ENCODE assay signal across 26 mouse cellular contexts in the genomic region with DNA sequence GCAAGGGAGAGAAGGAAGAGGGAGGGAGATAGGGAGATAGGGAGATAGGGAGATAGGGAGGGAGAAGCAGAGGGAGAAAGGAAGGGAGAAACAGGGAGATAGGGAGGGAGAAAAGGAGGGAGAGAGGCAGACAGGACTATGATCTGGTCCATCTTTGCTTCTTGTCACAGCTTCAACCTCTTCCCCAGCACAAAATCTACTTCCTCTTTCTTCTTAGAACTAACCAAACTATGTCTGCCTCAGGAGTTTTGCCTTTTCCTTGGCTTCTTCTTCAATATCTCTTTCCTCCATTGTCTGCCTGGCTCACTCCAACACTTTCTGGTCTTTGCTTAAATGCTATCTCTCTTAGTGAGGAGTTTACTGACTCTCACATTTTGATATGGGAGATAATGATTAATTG. TPM values are rescaled to one million over a fixed set of nuclear protein-coding genes. Genes with fewer than 3 reads are reported as not detected.
DNase-seq lines count a peak whose midpoint lies in the region; ATAC-seq and TF ChIP-seq lines count a peak whose summit lies in the region.
"Had no signal": no experiment of that assay in that cellular context is flagged by ENCODE, and none has a peak within 500 bp of the region (broad histone marks: within the 10 kb centered on the region; RNA-seq: fewer than 3 reads in every experiment).

No protein-coding gene starts in this region.

- H3K4me1 ChIP-seq in MEL (ENCODE audit: control insufficient read depth in 1 of 2, insufficient read depth in 2 of 2, low read length in 2 of 2): no peaks in the 10 kb centered on the region
- H3K4me1 ChIP-seq in midbrain, embryonic 13.5 days (replicated peaks): no peaks in the 10 kb centered on the region
- H3K4me1 ChIP-seq: embryonic facial prominence, embryonic 13.5 days; embryonic facial prominence, embryonic 15.5 days; forebrain, embryonic 10.5 days; forebrain, embryonic 12.5 days had no signal

- H3K9ac ChIP-seq in MEL (ENCODE audit: control insufficient read depth, low read depth, low read length, poor library complexity, severe bottlenecking): no peak overlapping the region
- H3K9ac ChIP-seq in midbrain, embryonic 13.5 days (replicated peaks): no peak overlapping the region
- H3K9ac ChIP-seq: embryonic facial prominence, embryonic 13.5 days; embryonic facial prominence, embryonic 15.5 days; forebrain, embryonic 12.5 days had no signal

- no peak for TF ChIP-seq EP300 in MEL (IDR thresholded peaks at IDR 0.05; ENCODE audit: low read depth in 1 of 2, low read length in 2 of 2)

- no peaks in the 10 kb centered on the region for H3K79me2 ChIP-seq in MEL (ENCODE audit: control insufficient read depth, insufficient read depth, low read length, poor library complexity)

- no peaks in the 10 kb centered on the region for H3K9me3 ChIP-seq in MEL (replicated peaks; ENCODE audit: insufficient read depth, low read length)
- no peaks in the 10 kb centered on the region for H3K9me3 ChIP-seq in midbrain, embryonic 13.5 days
- H3K9me3 ChIP-seq: embryonic facial prominence, embryonic 13.5 days; embryonic facial prominence, embryonic 15.5 days; forebrain, embryonic 10.5 days; forebrain, embryonic 12.5 days; G1E had no signal

- TF ChIP-seq CTCF in MEL (IDR thresholded peaks at IDR 0.05 in 2 of 3, conservative IDR thresholded peaks at IDR 0.05 in 1 of 3; ENCODE audit: control insufficient read depth in 1 of 3, insufficient read depth in 1 of 3, low read depth in 2 of 3, low read length in 3 of 3, poor library complexity in 1 of 3, severe bottlenecking in 1 of 3): no peak

- H3K27me3 ChIP-seq in MEL (ENCODE audit: control insufficient read depth in 1 of 2, insufficient read depth in 2 of 2, low read length in 2 of 2): no peaks in the 10 kb centered on the region
- no peaks in the 10 kb centered on the region for H3K27me3 ChIP-seq in midbrain, embryonic 13.5 days
- H3K27me3 ChIP-seq: CH12.LX; embryonic facial prominence, embryonic 13.5 days; embryonic facial prominence, embryonic 15.5 days; forebrain, embryonic 12.5 days had no signal

- TF ChIP-seq POLR2A in MEL (IDR thresholded peaks at IDR 0.05; ENCODE audit: control insufficient read depth in 1 of 2, insufficient read depth in 1 of 2, low read depth in 1 of 2, low read length in 2 of 2, poor library complexity in 1 of 2): no peak

- no peak overlapping the region for H3K4me2 ChIP-seq in midbrain, embryonic 13.5 days (replicated peaks)
- H3K4me2 ChIP-seq: embryonic facial prominence, embryonic 13.5 days; embryonic facial prominence, embryonic 15.5 days; forebrain, embryonic 12.5 days had no signal

- peak; percentile 33; the same call in 1 of the 2 replicates for ATAC-seq in granulocyte monocyte progenitor cell, adult 5-6 weeks (replicated peaks; ENCODE audit: poor library complexity, severe bottlenecking)
- ATAC-seq in megakaryocyte progenitor cell, adult 5-6 weeks (replicated peaks; ENCODE audit: poor library complexity): peak; percentile 54
- ATAC-seq in midbrain, embryonic 13.5 days: no peak
- ATAC-seq: CD4-positive, CD25-positive, alpha-beta regulatory T cell, adult 4 months; forebrain, embryonic 14.5 days; forebrain, embryonic 16.5 days had no signal

- no peak for TF ChIP-seq RAD21 in MEL (IDR thresholded peaks at IDR 0.05; ENCODE audit: low read depth, low read length)

- no peaks in the 10 kb centered on the region for H3K36me3 ChIP-seq in MEL (ENCODE audit: control insufficient read depth in 1 of 2, insufficient read depth in 2 of 2, low read length in 2 of 2)
- no peaks in the 10 kb centered on the region for H3K36me3 ChIP-seq in midbrain, embryonic 13.5 days
- H3K36me3 ChIP-seq: embryonic facial prominence, embryonic 13.5 days; embryonic facial prominence, embryonic 15.5 days; forebrain, embryonic 10.5 days; forebrain, embryonic 12.5 days; G1E had no signal

- DNase-seq in 416B (ENCODE audit: low read depth) (peak; percentile 25), MEL (ENCODE audit: low read depth, low spot score) (peak; percentile 13)
- no peak for DNase-seq in adrenal gland, postnatal 36 days
- DNase-seq in ovary, adult 18-20 months (ENCODE audit: low spot score): no peak
- DNase-seq: adrenal gland, adult 8-10 months; adrenal gland, postnatal 14 days; B cell, adult 2 months; cerebellum, adult 11 months; cerebellum, adult 18-20 months; cerebellum, adult 8-10 months; cerebellum, adult 9-11 months; cerebellum, postnatal 14 days; cerebellum, postnatal 36 days had no signal

- no peak overlapping the region for H3K4me3 ChIP-seq in MEL (ENCODE audit: control insufficient read depth in 1 of 2, insufficient read depth in 1 of 2, low read depth in 2 of 2, low read length in 2 of 2)
- no peak overlapping the region for H3K4me3 ChIP-seq in midbrain, embryonic 13.5 days (replicated peaks)
- H3K4me3 ChIP-seq: embryonic facial prominence, embryonic 13.5 days; embryonic facial prominence, embryonic 15.5 days; erythroblast, embryonic 14.5 days; forebrain, embryonic 10.5 days; forebrain, embryonic 12.5 days had no signal

- H3K27ac ChIP-seq in MEL (ENCODE audit: control insufficient read depth, low read depth, low read length): no peak overlapping the region
- H3K27ac ChIP-seq in midbrain, embryonic 13.5 days: no peak overlapping the region
- H3K27ac ChIP-seq: embryonic facial prominence, embryonic 13.5 days; embryonic facial prominence, embryonic 15.5 days; forebrain, embryonic 10.5 days; forebrain, embryonic 12.5 days had no signal

TF ChIP-seq in MEL, 35 proteins besides CTCF, POLR2A, EP300 and RAD21:
- TF ChIP-seq E2F4 (IDR thresholded peaks at IDR 0.05; ENCODE audit: borderline replicate concordance, low read depth, low read length) (no peak), TAL1 (IDR thresholded peaks at IDR 0.05; ENCODE audit: low read length) (no peak), MYC (IDR thresholded peaks at IDR 0.05; ENCODE audit: low read depth, low read length) (no peak), POLR2AphosphoS2 (IDR thresholded peaks at IDR 0.05; ENCODE audit: low read length) (no peak), MAZ (IDR thresholded peaks at IDR 0.05; ENCODE audit: low read depth, low read length) (no peak), ZC3H11A (IDR thresholded peaks at IDR 0.05; ENCODE audit: low read depth, low read length) (no peak), ZKSCAN1 (IDR thresholded peaks at IDR 0.05; ENCODE audit: low read depth, low read length) (no peak), MEF2A (IDR thresholded peaks at IDR 0.05; ENCODE audit: extremely low read depth, insufficient replicate concordance, low read depth, low read length, poor library complexity, severe bottlenecking) (no peak), ZMIZ1 (IDR thresholded peaks at IDR 0.05; ENCODE audit: low read depth, low read length) (no peak), JUND (IDR thresholded peaks at IDR 0.05; ENCODE audit: low read depth, low read length) (no peak), MAFK (IDR thresholded peaks at IDR 0.05; ENCODE audit: borderline replicate concordance, low read depth, low read length) (no peak), TCF12 (IDR thresholded peaks at IDR 0.05; ENCODE audit: low read depth, low read length) (no peak)

RNA-seq across cellular contexts. Expression of a gene that starts 57.7 kb away (rescaled TPM):
- not detected in 2 replicates for total RNA-seq in MEL (2012; rRNA removed)
- polyA plus RNA-seq in MEL (2012; ENCODE audit: insufficient read depth in 1 of 2, insufficient read length in 2 of 2, low read depth in 1 of 2, low replicate concordance in 2 of 2, missing spikeins in 1 of 2): not detected
- total RNA-seq in granulocyte monocyte progenitor cell, adult 5-6 weeks (2014; fragmentation: Nextera tagmentation): not detected in 2 replicates
- total RNA-seq in granulocyte monocyte progenitor cell, adult 5-6 weeks (2017): not detected in 2 replicates
- total RNA-seq in megakaryocyte progenitor cell, adult 5-6 weeks (2015): 0.10 TPM in 1 of 2 replicates, not detected in the other
- not detected in 2 replicates for total RNA-seq in megakaryocyte progenitor cell, adult 5-6 weeks (2017)
- 1.2 and 1.3 TPM in 2 replicates for polyA plus RNA-seq in midbrain, embryonic 13.5 days (2015; fragmentation: Nextera tagmentation; extraction: Ambion mirVana)
- total RNA-seq in adrenal gland, postnatal 36 days (2021): 10 to 100 TPM; 10.5 to 14.0 TPM
- total RNA-seq: CH12.LX had no signal
- polyA plus RNA-seq: CD4-positive, CD25-positive, alpha-beta regulatory T cell, adult 4 months; erythroblast, embryonic 14.5 days; G1E had no signal

Comparison
In these comparisons a context has a peak if more than half of its experiments do, and no peak if none do; other contexts are left out.
1. DNase-seq: peak in 416B (single experiment) and MEL (single experiment); none in adrenal gland, postnatal 36 days (0 of 2) and ovary, adult 18-20 months (single experiment).
2. RNA of a gene that starts 57.7 kb away (total RNA-seq): 10.5 to 14.0 TPM in adrenal gland, postnatal 36 days; not detected in MEL, not detected in granulocyte monocyte progenitor cell, adult 5-6 weeks and 0.10 TPM in megakaryocyte progenitor cell, adult 5-6 weeks; every median in the first group is over 10 times any median in the second.